Mouse (Mus musculus): ENCODE measurements at regions not wholly inside any gene's neighbourhood (a gene's known extent, or its start where the extent isn't known, plus 50 kb on each side); places are given as distances from the start of the nearest gene placed in this dataset.

DNA sequence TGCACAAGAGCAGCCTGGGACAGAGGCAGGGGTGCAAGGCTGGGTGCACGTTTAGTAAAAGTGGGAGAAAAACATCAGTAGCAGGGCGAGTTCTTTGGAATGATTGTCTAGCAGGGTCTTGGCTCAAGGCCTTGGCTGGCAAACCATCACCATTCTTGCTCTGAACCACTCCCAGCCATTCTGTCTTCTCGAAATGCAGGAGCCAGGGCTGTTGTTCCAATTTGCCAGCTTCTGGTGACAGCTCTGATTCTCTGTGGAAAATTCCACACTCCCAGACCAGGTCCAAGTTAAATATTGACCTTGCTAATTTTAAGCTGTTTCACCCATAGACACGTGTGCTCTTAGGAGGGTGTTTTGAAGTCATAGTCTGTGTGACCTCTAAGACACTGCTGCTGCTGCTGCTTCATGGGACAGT is 441.2 kb downstream of the Fgf9 start:
- Histone ChIP-seq H3K4me3 (ENCODE audit: control insufficient read depth in 1 of 2, insufficient read depth in 1 of 2, low read depth in 2 of 2, low read length in 2 of 2) (no peak overlapping the region), H3K9me3 (replicated peaks; ENCODE audit: insufficient read depth, low read length) (no peaks in the 10 kb centered on the region), H3K27me3 (ENCODE audit: control insufficient read depth in 1 of 2, insufficient read depth in 2 of 2, low read length in 2 of 2) (no peaks in the 10 kb centered on the region), H3K79me2 (ENCODE audit: control insufficient read depth, insufficient read depth, low read length, poor library complexity) (no peaks in the 10 kb centered on the region), H3K27ac (ENCODE audit: control insufficient read depth, low read depth, low read length) (no peak overlapping the region), H3K36me3 (ENCODE audit: control insufficient read depth in 1 of 2, insufficient read depth in 2 of 2, low read length in 2 of 2) (no peaks in the 10 kb centered on the region), H3K9ac (ENCODE audit: control insufficient read depth, low read depth, low read length, poor library complexity, severe bottlenecking) (no peak overlapping the region), H3K4me1 (ENCODE audit: control insufficient read depth in 1 of 2, insufficient read depth in 2 of 2, low read length in 2 of 2) (no peaks in the 10 kb centered on the region)
- TF ChIP-seq MXI1 (IDR thresholded peaks at IDR 0.05; ENCODE audit: low read depth, low read length): no peak
- no peak for TF ChIP-seq MAZ (IDR thresholded peaks at IDR 0.05; ENCODE audit: low read depth, low read length)
- TF ChIP-seq NRF1 (IDR thresholded peaks at IDR 0.05; ENCODE audit: insufficient read depth, low read depth, low read length, poor library complexity, severe bottlenecking): no peak
- no peak for TF ChIP-seq MAFK (IDR thresholded peaks at IDR 0.05; ENCODE audit: borderline replicate concordance, low read depth, low read length)
- TF ChIP-seq MYC (IDR thresholded peaks at IDR 0.05; ENCODE audit: low read depth, low read length): no peak
- TF ChIP-seq UBTF (IDR thresholded peaks at IDR 0.05; ENCODE audit: borderline replicate concordance, insufficient read depth, low read depth, low read length): no peak
- no peak for TF ChIP-seq EP300 (IDR thresholded peaks at IDR 0.05; ENCODE audit: low read depth in 1 of 2, low read length in 2 of 2)
- TF ChIP-seq ZKSCAN1 (IDR thresholded peaks at IDR 0.05; ENCODE audit: low read depth, low read length): no peak
- TF ChIP-seq RCOR1 (IDR thresholded peaks at IDR 0.05; ENCODE audit: low read depth, low read length): no peak
- TF ChIP-seq E2F4 (IDR thresholded peaks at IDR 0.05; ENCODE audit: borderline replicate concordance, low read depth, low read length): no peak
- TF ChIP-seq RAD21 (IDR thresholded peaks at IDR 0.05; ENCODE audit: low read depth, low read length): no peak
- no peak for DNase-seq (ENCODE audit: low read depth, low spot score)

DNA sequence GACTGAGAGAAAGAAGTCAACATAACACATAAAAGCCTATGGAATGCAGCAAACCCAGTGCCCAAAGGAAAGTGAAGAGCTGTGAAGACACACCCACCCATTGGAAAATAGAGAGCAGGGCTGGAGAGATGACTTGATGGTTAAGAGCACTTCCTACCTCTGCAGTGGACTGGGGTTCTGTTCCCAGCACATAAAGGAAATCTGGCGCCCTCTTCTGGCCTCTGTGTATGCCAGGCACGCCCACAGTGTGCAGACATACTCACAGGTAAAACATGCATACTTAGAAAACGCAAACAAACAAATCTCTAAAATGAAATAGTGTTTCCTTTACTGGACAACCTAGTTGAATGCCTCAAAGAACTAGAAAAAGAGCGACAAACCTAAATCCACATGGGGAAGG is 440.4 kb downstream of the Fgf9 start:
- DNase-seq (ENCODE audit: low read depth, low spot score): peak; percentile 4
- H3K4me1 ChIP-seq (ENCODE audit: control insufficient read depth in 1 of 2, insufficient read depth in 2 of 2, low read length in 2 of 2): no peaks in the 10 kb centered on the region
- H3K9me3 ChIP-seq (replicated peaks; ENCODE audit: insufficient read depth, low read length): no peaks in the 10 kb centered on the region

DNA sequence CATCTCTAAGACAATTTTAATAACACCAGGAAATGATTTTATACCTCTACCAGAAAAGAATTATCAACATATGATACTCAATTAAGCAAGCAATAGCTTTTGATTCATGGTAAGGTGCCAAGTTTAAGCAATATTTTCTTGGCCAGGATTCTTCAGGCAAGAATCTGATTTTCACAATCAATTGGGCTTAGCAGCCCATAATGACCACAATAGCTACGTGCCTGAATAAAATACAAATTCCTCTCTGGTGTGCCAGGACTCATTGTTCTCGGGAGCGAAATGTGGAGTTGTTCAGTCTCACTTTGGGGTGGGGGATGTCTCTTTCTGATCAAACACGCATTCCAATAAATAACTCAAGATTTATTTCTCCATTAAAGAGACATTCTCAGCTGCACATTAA is 438.8 kb downstream of the Fgf9 start:
- Histone ChIP-seq H3K9me3 (replicated peaks; ENCODE audit: insufficient read depth, low read length) (no peaks in the 10 kb centered on the region), H3K9ac (ENCODE audit: control insufficient read depth, low read depth, low read length, poor library complexity, severe bottlenecking) (no peak overlapping the region), H3K27me3 (ENCODE audit: control insufficient read depth in 1 of 2, insufficient read depth in 2 of 2, low read length in 2 of 2) (no peaks in the 10 kb centered on the region), H3K36me3 (ENCODE audit: control insufficient read depth in 1 of 2, insufficient read depth in 2 of 2, low read length in 2 of 2) (no peaks in the 10 kb centered on the region), H3K27ac (ENCODE audit: control insufficient read depth, low read depth, low read length) (no peak overlapping the region), H3K4me3 (ENCODE audit: control insufficient read depth in 1 of 2, insufficient read depth in 1 of 2, low read depth in 2 of 2, low read length in 2 of 2) (no peak overlapping the region), H3K79me2 (ENCODE audit: control insufficient read depth, insufficient read depth, low read length, poor library complexity) (no peaks in the 10 kb centered on the region), H3K4me1 (ENCODE audit: control insufficient read depth in 1 of 2, insufficient read depth in 2 of 2, low read length in 2 of 2) (no peaks in the 10 kb centered on the region)
- TF ChIP-seq CHD1 (IDR thresholded peaks at IDR 0.05; ENCODE audit: low read depth, low read length) (no peak), KAT2A (conservative IDR thresholded peaks at IDR 0.05; ENCODE audit: low read depth, low read length) (no peak), GATA1 (IDR thresholded peaks at IDR 0.05; ENCODE audit: low read depth, low read length) (no peak), EP300 (IDR thresholded peaks at IDR 0.05; ENCODE audit: low read depth in 1 of 2, low read length in 2 of 2) (no peak), MYC (IDR thresholded peaks at IDR 0.05; ENCODE audit: low read depth, low read length) (no peak), POLR2AphosphoS5 (IDR thresholded peaks at IDR 0.05; ENCODE audit: borderline replicate concordance, low read depth, low read length) (no peak), TCF12 (IDR thresholded peaks at IDR 0.05; ENCODE audit: low read depth, low read length) (no peak), HCFC1 (IDR thresholded peaks at IDR 0.05; ENCODE audit: low read depth, low read length) (no peak), MEF2A (IDR thresholded peaks at IDR 0.05; ENCODE audit: extremely low read depth, insufficient replicate concordance, low read depth, low read length, poor library complexity, severe bottlenecking) (no peak)
- DNase-seq (ENCODE audit: low read depth, low spot score): no peak

More for the DNA sequence above, 440.4 kb downstream of the Fgf9 start:
- Histone ChIP-seq H3K27me3 (ENCODE audit: control insufficient read depth in 1 of 2, insufficient read depth in 2 of 2, low read length in 2 of 2) (no peaks in the 10 kb centered on the region), H3K9ac (ENCODE audit: control insufficient read depth, low read depth, low read length, poor library complexity, severe bottlenecking) (no peak overlapping the region), H3K27ac (ENCODE audit: control insufficient read depth, low read depth, low read length) (no peak overlapping the region), H3K79me2 (ENCODE audit: control insufficient read depth, insufficient read depth, low read length, poor library complexity) (no peaks in the 10 kb centered on the region), H3K36me3 (ENCODE audit: control insufficient read depth in 1 of 2, insufficient read depth in 2 of 2, low read length in 2 of 2) (no peaks in the 10 kb centered on the region), H3K4me3 (ENCODE audit: control insufficient read depth in 1 of 2, insufficient read depth in 1 of 2, low read depth in 2 of 2, low read length in 2 of 2) (no peak overlapping the region)
- TF ChIP-seq MYC (IDR thresholded peaks at IDR 0.05; ENCODE audit: low read depth, low read length): no peak
- TF ChIP-seq CTCF (IDR thresholded peaks at IDR 0.05 in 2 of 3, conservative IDR thresholded peaks at IDR 0.05 in 1 of 3; ENCODE audit: control insufficient read depth in 1 of 3, insufficient read depth in 1 of 3, low read depth in 2 of 3, low read length in 3 of 3, poor library complexity in 1 of 3, severe bottlenecking in 1 of 3): 0 out of 6 replicates have a peak, but pooled peaks of 2 of the 3 experiments have one; percentile 2 to 15

Data from MEL (cell line).